Mouse (Mus musculus) left cerebral cortex, postnatal 25 days (tissue): ENCODE results near the gene Fcho1. TPM values are rescaled to one million over a fixed set of nuclear protein-coding genes. Genes with fewer than 3 reads are reported as not detected.
A peak's percentile ranks its signal among the peaks of the same experiment; 100 is the strongest.
"Not testable (repeated sequence)": the region's sequence is repeated elsewhere in the genome, so short reads cannot be mapped to it uniquely, and the experiment has no call there.

Experiments
- DNase-seq, 2 experiments: peaks; one replicate each; pipeline ENCODE4 v3.0.0; 2022; ENCODE audit warnings: low spot score in 2 of 2, mixed read lengths in 1 of 2
- intact Hi-C: fragments of 180-260 bp; cut with DNase I; formaldehyde crosslinking; loops from one replicate; pipeline ENCODE4 v1.15.1; 2025
- total RNA-seq, 2 experiments: library from RNA; stranded (reverse); gene quantifications; 2 replicates each; pipeline ENCODE4 v1.2.3; 2021

Fcho1 gene
- 100 to 1,000 TPM; 177 to 183 TPM for total RNA-seq

- intact Hi-C loops, result no loop called here
- DNase-seq, result peak; percentile 86 to 93
Measured at GRCm38 (mm10) chr8:71725122-71725924, at the start of gene Fcho1. Gene Fcho1, minus strand, starts transcription at chr8:71725716.

GRCm38 (mm10) chr8:71771336-71771735, 45.8 kb upstream of the Fcho1 start:
- DNase-seq, result no peak
- intact Hi-C loops, result no loop called here

GRCm38 (mm10) chr8:71758816-71759215, 33.3 kb upstream of the Fcho1 start:
- no peak for DNase-seq
- intact Hi-C loops, result no loop called here

GRCm38 (mm10) chr8:71752881-71753552, 27.5 kb upstream of the Fcho1 start:
- intact Hi-C loops, DNase-seq: not testable (repeated sequence)

GRCm38 (mm10) chr8:71752263-71752662, 26.7 kb upstream of the Fcho1 start:
- DNase-seq, intact Hi-C loops: not testable (repeated sequence)

GRCm38 (mm10) chr8:71751337-71751886, 25.9 kb upstream of the Fcho1 start:
- DNase-seq, result peak in 1 of 2 experiments; percentile 37
- intact Hi-C loops, result not testable (repeated sequence)

GRCm38 (mm10) chr8:71749321-71750075, 24.0 kb upstream of the Fcho1 start:
- DNase-seq, intact Hi-C loops: not testable (repeated sequence)

- intact Hi-C loops, result not testable (repeated sequence)
Measured at GRCm38 (mm10) chr8:71747082-71747481, 21.6 kb upstream of the Fcho1 start.

GRCm38 (mm10) chr8:71745322-71745721, 19.8 kb upstream of the Fcho1 start:
- DNase-seq, result no peak

More at GRCm38 (mm10) chr8:71747082-71747481, 21.6 kb upstream of the Fcho1 start:
- not testable (repeated sequence) for DNase-seq

GRCm38 (mm10) chr8:71742783-71743182, 17.3 kb upstream of the Fcho1 start:
- DNase-seq, result no peak
- intact Hi-C loops, result no loop called here

More at GRCm38 (mm10) chr8:71745322-71745721, 19.8 kb upstream of the Fcho1 start:
- intact Hi-C loops, result no loop called here

GRCm38 (mm10) chr8:71741687-71742114, 16.2 kb upstream of the Fcho1 start:
- intact Hi-C loops, result no loop called here
- no peak for DNase-seq

GRCm38 (mm10) chr8:71741226-71741625, 15.7 kb upstream of the Fcho1 start:
- intact Hi-C loops, result no loop called here
- no peak for DNase-seq

GRCm38 (mm10) chr8:71738316-71738715, 12.8 kb upstream of the Fcho1 start:
- not testable (repeated sequence) for DNase-seq
- intact Hi-C loops, result loop anchor here (5.0 kb wide), 1 partner anchor 456 kb away; no protein-coding TSS in a partner anchor

GRCm38 (mm10) chr8:71731652-71732230, 6.2 kb upstream of the Fcho1 start:
- intact Hi-C loops, result loop anchor here (2.0 kb wide), 1 partner anchor 21 kb away; no protein-coding TSS in a partner anchor
- peak in 1 of 2 experiments; percentile 85 for DNase-seq

- DNase-seq, result no peak
- intact Hi-C loops, result no loop called here
Measured at GRCm38 (mm10) chr8:71728826-71729620, 3.5 kb upstream of the Fcho1 start.

- intact Hi-C loops, result no loop called here
- no peak for DNase-seq
Measured at GRCm38 (mm10) chr8:71728240-71728785, 2.8 kb upstream of the Fcho1 start.

- no peak for DNase-seq
- intact Hi-C loops, result no loop called here
Measured at GRCm38 (mm10) chr8:71724389-71724788, 1.1 kb downstream of the Fcho1 start.

- no peak for DNase-seq
- intact Hi-C loops, result no loop called here
Measured at GRCm38 (mm10) chr8:71723047-71723551, 2.4 kb downstream of the Fcho1 start.
